9 mouse cellular contexts compared by ENCODE assay signal in the genomic region with DNA sequence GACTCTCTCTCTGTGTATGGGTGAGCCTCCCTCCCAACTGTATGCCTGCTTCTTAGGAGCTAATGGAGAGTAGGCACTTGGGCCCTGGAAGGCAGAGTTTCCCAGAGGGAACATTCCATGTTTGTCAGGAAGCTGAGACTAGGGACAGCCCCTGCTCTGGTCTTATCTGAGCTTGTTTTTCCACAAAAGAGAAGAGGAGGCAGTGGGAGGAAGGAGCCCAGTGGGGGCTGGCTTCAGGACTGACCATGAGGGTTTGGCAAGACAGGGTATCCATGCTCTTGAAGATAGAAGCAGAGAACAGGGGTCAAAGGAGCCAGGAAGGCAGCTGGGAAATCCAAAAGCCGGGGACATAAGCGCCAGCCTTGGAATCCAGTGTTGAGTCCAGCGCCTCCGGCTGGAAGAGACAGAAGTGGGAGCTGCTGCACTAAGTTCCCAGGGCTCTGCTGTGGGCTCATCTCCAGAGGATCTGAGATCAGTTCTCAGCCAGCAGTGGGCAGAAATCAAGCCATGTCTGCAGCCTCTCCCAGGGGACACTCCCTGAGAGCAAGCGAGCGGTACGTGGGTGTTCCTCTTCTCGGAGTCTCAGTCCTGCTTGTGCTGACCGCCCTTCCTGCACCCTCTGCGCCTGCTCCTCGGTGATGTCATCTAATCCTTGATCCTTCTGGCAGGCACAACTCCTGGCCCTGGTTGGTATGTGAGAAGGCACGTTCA.
A peak's percentile ranks its signal among the peaks of the same experiment; 100 is the strongest.
DNase-seq lines count a peak whose midpoint lies in the region; ATAC-seq and TF ChIP-seq lines count a peak whose summit lies in the region.
"Had no signal": no experiment of that assay in that cellular context is flagged by ENCODE, and none has a peak within 500 bp of the region (broad histone marks: within the 10 kb centered on the region; RNA-seq: fewer than 3 reads in every experiment).

No protein-coding gene starts in this region.

- no peaks in the 10 kb centered on the region for H3K36me3 ChIP-seq in stomach, postnatal 0 days (ENCODE audit: control insufficient read depth, insufficient read depth, low read length)
- H3K36me3 ChIP-seq in forebrain, embryonic 10.5 days (replicated peaks) = no peaks in the 10 kb centered on the region
- no peaks in the 10 kb centered on the region for H3K36me3 ChIP-seq in forebrain, embryonic 15.5 days

- H3K4me2 ChIP-seq in stomach, postnatal 0 days (replicated peaks; ENCODE audit: low read depth) = no peak overlapping the region
- no peak overlapping the region for H3K4me2 ChIP-seq in forebrain, embryonic 15.5 days (replicated peaks)
- H3K4me2 ChIP-seq: lung, embryonic 14.5 days had no signal

- DNase-seq in left cerebral cortex, adult 2 months (ENCODE audit: extremely low spot score in 1 of 2, low spot score in 2 of 2) = no peak
- DNase-seq in left cerebral cortex, postnatal 14 days (ENCODE audit: low spot score in 2 of 2) = no peak
- DNase-seq in gastrocnemius, postnatal 36 days = peak; percentile 34 to 47
- DNase-seq in kidney, postnatal 25 days = peak; percentile 25 to 62
- DNase-seq in stomach, postnatal 0 days (ENCODE audit: low spot score) = peak; percentile 66
- no peak for DNase-seq in T-cell, adult 2 months (ENCODE audit: low spot score)
- DNase-seq in forebrain, embryonic 10.5 days (ENCODE audit: extremely low spot score, low spot score) = no peak
- DNase-seq: lung, embryonic 14.5 days had no signal

- no peak overlapping the region for H3K4me3 ChIP-seq in left cerebral cortex, adult 2 months
- no peak overlapping the region for H3K4me3 ChIP-seq in stomach, postnatal 0 days (ENCODE audit: low read depth, low read length)
- no peak overlapping the region for H3K4me3 ChIP-seq in forebrain, embryonic 10.5 days
- H3K4me3 ChIP-seq in forebrain, embryonic 15.5 days = no peak overlapping the region

- WGBS in stomach, postnatal 0 days = 32% methylated on average over 12 of the region's 12 CpGs
- 79% methylated on average over 12 of the region's 12 CpGs for WGBS in forebrain, embryonic 10.5 days
- WGBS in forebrain, embryonic 15.5 days = 77% methylated on average over 12 of the region's 12 CpGs

- ATAC-seq in stomach, postnatal 0 days (ENCODE audit: low FRiP score, low TSS enrichment) = peak; percentile 73
- no peak for ATAC-seq in forebrain, embryonic 15.5 days (replicated peaks)

- no peak for TF ChIP-seq EP300 in stomach, postnatal 0 days (optimal IDR thresholded peaks at IDR 0.05)

- peak overlapping the region; percentile 6; the same call in 1 of the 2 replicates for H3K27ac ChIP-seq in left cerebral cortex, adult 2 months
- peak overlapping the region; percentile 25 for H3K27ac ChIP-seq in stomach, postnatal 0 days (replicated peaks)
- H3K27ac ChIP-seq in forebrain, embryonic 10.5 days = no peak overlapping the region
- H3K27ac ChIP-seq in forebrain, embryonic 15.5 days (replicated peaks) = no peak overlapping the region

- H3K4me1 ChIP-seq in stomach, postnatal 0 days (replicated peaks; ENCODE audit: control insufficient read depth, insufficient read depth) = peaks cover 8% of the 10 kb centered on the region
- peaks cover 8% of the 10 kb centered on the region; the same call in 1 of the 2 replicates for H3K4me1 ChIP-seq in forebrain, embryonic 10.5 days
- no peaks in the 10 kb centered on the region for H3K4me1 ChIP-seq in forebrain, embryonic 15.5 days

- intact Hi-C loops in left cerebral cortex, adult 2 months (cut with DNase I) = loop anchor here (5.0 kb wide), 1 partner anchor 57 kb away; no protein-coding TSS in a partner anchor
- intact Hi-C loops in left cerebral cortex, postnatal 14 days (cut with DNase I) = loop anchor here (5.0 kb wide), 1 partner anchor 57 kb away; no protein-coding TSS in a partner anchor
- intact Hi-C loops in gastrocnemius, postnatal 36 days (cut with DNase I) = no loop called here

- H3K27me3 ChIP-seq in stomach, postnatal 0 days (ENCODE audit: control insufficient read depth, insufficient read depth, low read length) = no peaks in the 10 kb centered on the region
- no peaks in the 10 kb centered on the region for H3K27me3 ChIP-seq in forebrain, embryonic 10.5 days (ENCODE audit: poor library complexity, severe bottlenecking)
- H3K27me3 ChIP-seq in forebrain, embryonic 15.5 days = no peaks in the 10 kb centered on the region

- H3K9ac ChIP-seq in stomach, postnatal 0 days (ENCODE audit: low read length) = peak overlapping the region; percentile 23; the same call in 1 of the 2 replicates
- no peak overlapping the region for H3K9ac ChIP-seq in forebrain, embryonic 15.5 days (replicated peaks)
- H3K9ac ChIP-seq: lung, embryonic 14.5 days had no signal

- TF ChIP-seq CTCF in left cerebral cortex, adult 2 months (IDR thresholded peaks at IDR 0.05) = no peak; the same call in 1 of the 2 replicates
- peak; percentile 35 for TF ChIP-seq CTCF in stomach, postnatal 0 days (IDR thresholded peaks at IDR 0.05; ENCODE audit: low read depth)

- no peaks in the 10 kb centered on the region for H3K9me3 ChIP-seq in stomach, postnatal 0 days (ENCODE audit: control insufficient read depth, low read length)
- no peaks in the 10 kb centered on the region for H3K9me3 ChIP-seq in forebrain, embryonic 10.5 days
- no peaks in the 10 kb centered on the region for H3K9me3 ChIP-seq in forebrain, embryonic 15.5 days

Comparison
In these comparisons a context has a peak if more than half of its experiments do, and no peak if none do; other contexts are left out.
1. DNase-seq: peak in gastrocnemius, postnatal 36 days (2 of 2), kidney, postnatal 25 days (2 of 2) and stomach, postnatal 0 days (single experiment); none in left cerebral cortex, adult 2 months (0 of 2), left cerebral cortex, postnatal 14 days (0 of 2), T-cell, adult 2 months (single experiment) and forebrain, embryonic 10.5 days (single experiment).
2. H3K27ac ChIP-seq: peak in left cerebral cortex, adult 2 months (single experiment) and stomach, postnatal 0 days (single experiment); none in forebrain, embryonic 10.5 days (single experiment) and forebrain, embryonic 15.5 days (single experiment).